ENCODE assay signal across 17 mouse cellular contexts in the genomic region with DNA sequence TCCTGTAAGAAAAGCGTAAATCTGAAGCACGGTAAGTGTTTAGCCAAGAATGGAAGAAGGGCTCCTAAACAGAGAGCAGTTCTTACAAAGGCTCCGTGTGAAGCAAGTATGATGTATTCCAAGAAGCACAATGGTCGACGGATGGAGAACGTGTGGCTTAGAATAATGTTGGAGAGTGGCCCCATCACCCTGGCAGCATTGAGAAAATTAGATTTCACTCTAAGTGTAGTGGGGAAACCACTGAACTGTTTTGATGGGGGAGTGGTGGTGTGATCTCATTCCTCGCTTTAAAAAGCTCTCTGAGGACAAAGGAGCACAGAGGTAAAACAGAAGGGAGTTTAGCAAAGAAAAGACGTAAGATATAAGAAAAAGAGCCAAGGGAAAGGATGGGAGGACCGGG.
"Had no signal": no experiment of that assay in that cellular context is flagged by ENCODE, and none has a peak within 500 bp of the region (broad histone marks: within the 10 kb centered on the region; RNA-seq: fewer than 3 reads in every experiment).

No protein-coding gene starts in this region.

- H3K27me3 ChIP-seq: liver, embryonic 13.5 days; lung, embryonic 15.5 days; megakaryocyte, embryonic 14.5 days; stomach, embryonic 15.5 days had no signal

- H3K9me3 ChIP-seq: liver, embryonic 13.5 days; lung, embryonic 15.5 days; midbrain, embryonic 15.5 days; neural tube, embryonic 12.5 days; stomach, embryonic 15.5 days had no signal

- H3K4me3 ChIP-seq: left cerebral cortex, adult 2 months; liver, embryonic 13.5 days; lung, embryonic 15.5 days; megakaryocyte, embryonic 14.5 days; midbrain, embryonic 15.5 days; neural tube, embryonic 12.5 days; stomach, embryonic 15.5 days had no signal

- ATAC-seq: liver, postnatal 0 days; midbrain, embryonic 15.5 days had no signal

- H3K9ac ChIP-seq: liver, embryonic 13.5 days; liver, postnatal 0 days; lung, embryonic 15.5 days; midbrain, embryonic 15.5 days; neural tube, embryonic 12.5 days; stomach, embryonic 15.5 days had no signal

- H3K27ac ChIP-seq: left cerebral cortex, adult 2 months; liver, embryonic 13.5 days; lung, embryonic 15.5 days; macrophage; midbrain, embryonic 15.5 days; neural tube, embryonic 12.5 days; stomach, embryonic 15.5 days had no signal

- H3K4me2 ChIP-seq: liver, embryonic 13.5 days; lung, embryonic 15.5 days; midbrain, embryonic 11.5 days; midbrain, embryonic 15.5 days; neural tube, embryonic 12.5 days; stomach, embryonic 15.5 days had no signal

- DNase-seq: kidney, postnatal 25 days; liver; liver, embryonic 13.5 days; liver, postnatal 0 days; lung, postnatal 14 days; retina, postnatal 1 day; right cerebral cortex, postnatal 14 days; thymus, adult 2 months; thymus, postnatal 25 days had no signal

- H3K36me3 ChIP-seq: midbrain, embryonic 15.5 days; neural tube, embryonic 12.5 days had no signal

- H3K4me1 ChIP-seq: stomach, embryonic 15.5 days had no signal
